Mouse (Mus musculus) adrenal gland, postnatal 14 days (tissue): Measurements from ENCODE around the gene Otub1. TPM values are rescaled to one million over a fixed set of nuclear protein-coding genes. Genes with fewer than 3 reads are reported as not detected.

Experiments used
- DNase-seq: peaks from one replicate; pipeline ENCODE4 v3.0.0; 2021; ENCODE audit warnings: mixed read lengths
- total RNA-seq: library from RNA; stranded (reverse); gene quantifications from 2 replicates; pipeline ENCODE4 v1.2.3, GENCODE M21; 2021

Otub1 gene
- total RNA-seq, 1 experiment from 2014 or later, result 103 TPM

DNA sequence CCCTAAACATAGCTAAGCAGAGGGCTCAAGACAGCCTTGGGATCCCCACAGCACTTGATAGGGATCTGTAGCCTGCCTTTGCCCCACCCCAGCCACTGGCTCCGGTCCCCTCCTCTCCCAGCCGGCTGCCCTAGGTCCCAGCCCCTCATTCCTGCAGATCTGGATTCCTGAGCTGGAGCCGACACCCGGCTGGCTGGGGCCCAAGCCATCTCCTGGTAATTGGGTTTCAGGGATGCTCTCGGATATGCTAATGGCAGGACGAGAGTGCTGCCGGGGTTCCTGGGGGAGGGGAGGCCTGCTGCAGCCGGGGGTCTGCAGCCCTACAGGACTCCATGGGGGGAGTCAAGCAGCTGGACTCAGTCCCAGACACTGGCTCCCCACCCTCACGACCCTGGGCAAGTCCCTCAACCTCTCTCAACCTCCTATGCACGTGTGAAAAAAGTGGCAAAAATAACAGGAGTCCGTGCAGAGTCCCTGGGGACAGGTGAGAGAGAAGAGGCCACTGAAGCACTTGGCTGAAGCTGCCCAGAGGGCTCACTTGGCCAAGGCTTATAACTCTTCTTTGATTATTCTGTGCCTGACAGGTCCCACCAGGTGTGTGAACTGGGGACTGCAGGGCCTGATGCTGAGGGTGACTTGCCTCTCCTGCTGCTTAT lies 29.9 kb downstream of the Otub1 start:
- no peak for DNase-seq

DNA sequence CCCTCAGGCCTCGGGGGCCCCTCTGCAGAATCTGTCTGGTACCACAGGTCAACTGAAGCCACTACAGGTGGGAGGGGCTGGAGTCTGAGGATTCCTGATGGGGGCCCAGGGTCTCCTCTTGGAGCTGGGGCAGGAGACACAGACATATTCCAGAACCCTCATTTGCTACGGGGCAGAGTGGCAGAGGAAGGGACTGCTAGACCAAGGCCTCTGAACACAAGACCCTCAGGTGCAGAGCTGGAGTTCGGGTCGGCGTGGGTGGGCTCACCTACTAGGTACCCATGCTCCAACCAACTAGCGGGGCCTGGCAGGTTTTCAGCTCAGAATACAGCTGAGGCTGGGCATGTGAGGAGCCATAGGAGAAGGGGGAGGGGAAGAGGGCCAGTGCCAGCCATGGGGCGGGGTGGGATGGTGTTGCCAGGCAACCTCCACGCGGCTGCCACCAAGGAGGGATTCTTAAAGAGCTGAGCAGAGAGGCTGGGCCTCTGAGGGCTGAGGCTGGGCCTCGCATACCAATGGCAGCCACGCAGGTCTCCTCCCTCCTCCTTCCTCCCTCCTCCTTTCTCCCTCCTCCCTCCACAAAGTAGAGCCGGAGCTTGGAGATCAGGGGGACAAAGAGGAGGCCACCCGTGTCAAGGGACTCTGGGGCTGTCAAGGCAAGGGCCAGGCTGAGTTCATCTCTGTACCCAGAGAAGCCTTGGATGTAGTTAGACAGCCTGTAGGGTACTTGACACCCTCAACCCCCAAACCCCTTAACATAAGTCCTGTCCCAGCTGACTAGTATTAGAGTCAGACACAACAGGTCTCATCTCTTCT lies 33.9 kb downstream of the Otub1 start:
- no peak for DNase-seq

DNA sequence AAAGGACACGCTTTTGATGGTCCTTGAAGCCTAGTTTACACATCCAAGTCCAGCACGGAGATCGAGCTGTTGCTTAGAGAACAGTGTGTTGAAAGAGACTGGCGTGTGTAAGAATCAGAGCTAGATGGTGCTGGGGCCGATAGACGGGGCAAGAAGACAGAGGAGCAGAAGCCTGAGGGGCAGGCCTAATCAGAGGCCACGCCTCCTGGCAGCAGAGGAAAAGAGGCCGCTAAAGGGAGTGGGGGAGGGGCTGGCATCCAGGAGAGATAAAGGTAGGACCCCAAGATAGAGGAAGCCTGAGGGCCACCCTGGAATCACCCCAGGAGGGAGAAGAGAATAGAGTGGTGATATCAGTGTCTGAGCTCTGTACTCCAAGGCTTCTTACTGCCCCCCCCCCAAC lies 34.7 kb downstream of the Otub1 start:
- peak; percentile 26 for DNase-seq

DNA sequence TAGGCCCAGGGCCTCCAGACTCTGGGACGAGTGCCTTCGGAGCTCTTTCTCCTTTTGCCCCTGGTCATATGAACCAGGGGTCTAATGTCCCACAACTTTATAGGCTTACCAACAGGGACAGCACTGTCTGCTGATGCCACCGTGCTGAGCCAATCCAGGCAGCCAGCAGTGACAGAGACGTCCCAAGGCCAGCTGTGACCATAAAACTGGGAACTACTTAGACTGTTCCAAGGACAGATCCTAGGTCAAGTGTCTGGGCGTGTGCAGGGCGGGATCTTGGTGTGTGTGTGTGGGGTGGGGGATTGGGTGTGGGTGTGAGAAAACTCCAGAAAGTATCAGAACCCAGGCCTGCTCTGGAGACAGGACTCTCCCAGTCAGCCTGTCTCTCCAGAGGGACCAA lies 35.2 kb downstream of the Otub1 start:
- peak; percentile 38 for DNase-seq

DNA sequence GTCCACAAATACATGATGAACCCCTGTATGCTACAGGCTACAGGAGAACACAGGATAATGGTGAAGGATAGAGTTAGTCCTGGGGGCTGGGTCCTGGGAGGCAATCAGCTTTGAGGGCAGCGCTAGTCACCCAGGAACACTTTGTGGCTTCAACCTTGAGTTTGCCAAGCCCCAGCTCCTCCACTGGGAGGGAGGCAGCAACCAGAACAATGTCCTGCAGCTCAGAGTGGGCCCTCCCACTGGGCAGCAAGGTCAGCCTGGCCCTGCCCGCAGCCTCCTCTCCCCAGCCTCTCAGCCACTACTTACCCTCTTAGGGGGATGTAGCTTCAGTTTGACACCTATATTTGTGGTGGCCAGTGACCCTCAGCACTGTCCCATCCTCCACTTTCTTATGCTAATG lies 37.7 kb downstream of the Otub1 start:
- DNase-seq, result no peak

DNA sequence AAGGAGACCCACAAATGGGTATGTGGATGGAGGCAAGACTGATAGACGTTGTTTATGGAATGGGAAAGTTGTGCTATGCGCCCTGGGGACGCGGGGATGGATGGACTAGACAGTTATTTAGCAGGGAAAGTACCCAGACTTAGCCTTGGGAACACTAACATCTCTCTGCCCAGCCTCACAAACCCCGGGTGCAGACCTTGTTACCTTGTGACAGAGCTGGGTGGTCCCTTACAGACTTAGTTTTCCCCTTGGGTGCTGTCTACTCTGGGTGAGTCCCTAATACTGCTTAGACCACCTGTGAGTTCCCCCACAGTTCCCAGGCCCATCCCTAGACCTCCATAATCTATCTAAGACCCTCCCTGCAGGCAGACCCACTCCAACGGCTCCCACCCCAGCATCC lies 39.3 kb downstream of the Otub1 start:
- DNase-seq, result no peak

DNA sequence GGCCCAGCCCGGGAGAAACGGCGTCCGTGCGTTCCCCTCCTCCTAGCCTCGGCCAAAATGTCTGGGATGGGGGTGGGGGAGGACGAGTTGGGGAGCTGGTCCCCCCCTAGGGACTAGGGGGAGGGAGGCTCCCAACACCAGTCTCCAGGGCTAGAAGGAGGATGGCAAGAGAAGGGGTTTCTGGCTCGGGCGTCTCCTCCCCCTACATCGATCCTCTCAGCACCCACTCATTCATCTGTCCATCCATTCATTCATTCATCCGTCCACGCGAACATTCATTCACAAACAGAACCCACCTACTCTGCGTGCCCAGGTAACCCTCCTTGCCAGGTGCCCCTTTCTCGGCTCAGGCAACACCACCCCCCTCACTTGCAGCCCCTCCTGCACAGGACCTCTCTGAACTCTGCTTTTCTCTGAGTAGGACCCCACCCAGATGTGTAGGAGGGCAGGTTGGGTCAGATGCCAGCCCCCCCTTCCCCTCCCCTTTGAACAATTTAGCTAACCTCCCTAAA lies 39.9 kb downstream of the Otub1 start:
- DNase-seq, result no peak

DNA sequence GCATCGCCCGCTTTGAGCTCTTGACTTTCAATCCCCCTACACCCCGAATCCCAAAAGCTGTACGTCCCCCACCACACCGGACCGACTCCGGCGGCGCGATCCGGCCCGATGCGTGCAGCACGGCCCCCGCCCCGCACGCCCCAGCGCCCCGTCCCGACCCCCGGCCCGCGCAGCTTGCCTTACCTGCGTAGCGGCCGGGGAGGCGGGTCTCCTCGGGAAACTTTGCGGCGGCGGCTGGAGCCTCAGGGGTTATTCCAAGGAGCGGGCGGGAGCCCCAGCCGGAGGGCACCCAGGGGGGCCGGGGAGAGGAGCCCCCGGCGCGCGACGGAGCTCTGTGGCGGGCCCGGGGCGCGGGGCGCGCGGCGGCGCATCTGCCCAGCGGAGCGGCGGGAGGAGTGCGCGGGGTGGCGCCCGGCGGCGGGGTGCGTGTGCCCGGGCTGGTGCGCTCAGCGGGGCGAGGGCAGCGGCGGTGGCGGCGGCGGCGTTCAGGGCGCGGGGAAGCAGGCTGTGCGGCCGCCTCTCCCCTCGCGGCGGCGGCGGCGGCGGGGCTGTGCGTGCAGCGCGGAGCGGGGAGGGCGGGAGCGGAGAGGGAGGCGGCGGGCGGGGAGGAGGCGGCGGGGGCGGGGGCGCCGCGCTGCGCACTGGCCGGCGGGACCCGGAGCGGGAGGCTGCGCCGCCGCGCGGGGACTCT lies 40.5 kb downstream of the Otub1 start:
- peak; percentile 59 for DNase-seq

DNA sequence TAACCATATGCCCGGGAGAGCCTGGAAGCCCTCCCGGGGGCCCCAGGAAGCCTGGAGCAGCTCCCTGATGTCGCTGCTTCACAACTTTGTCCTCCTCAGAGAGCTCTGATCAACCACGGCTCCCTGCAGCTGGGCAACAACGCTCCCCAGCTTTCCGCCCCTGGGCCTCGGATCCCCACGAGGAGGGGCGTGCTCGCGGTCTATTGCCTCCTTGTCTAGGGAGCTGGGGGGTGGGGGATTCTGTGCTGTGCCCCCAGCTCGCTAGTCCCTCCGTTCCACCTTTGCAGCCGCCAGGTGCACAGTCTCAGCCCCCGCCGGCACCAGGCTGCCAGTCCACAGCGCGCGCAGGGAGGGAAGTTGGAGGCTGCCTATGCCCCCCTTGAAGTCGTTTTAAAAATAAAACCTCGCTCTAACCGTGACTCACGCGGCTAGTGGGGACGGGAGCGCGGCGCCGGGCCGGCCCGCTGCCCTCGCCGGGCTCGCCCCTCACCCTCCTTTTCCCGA lies 41.2 kb downstream of the Otub1 start:
- peak; percentile 37 for DNase-seq

DNA sequence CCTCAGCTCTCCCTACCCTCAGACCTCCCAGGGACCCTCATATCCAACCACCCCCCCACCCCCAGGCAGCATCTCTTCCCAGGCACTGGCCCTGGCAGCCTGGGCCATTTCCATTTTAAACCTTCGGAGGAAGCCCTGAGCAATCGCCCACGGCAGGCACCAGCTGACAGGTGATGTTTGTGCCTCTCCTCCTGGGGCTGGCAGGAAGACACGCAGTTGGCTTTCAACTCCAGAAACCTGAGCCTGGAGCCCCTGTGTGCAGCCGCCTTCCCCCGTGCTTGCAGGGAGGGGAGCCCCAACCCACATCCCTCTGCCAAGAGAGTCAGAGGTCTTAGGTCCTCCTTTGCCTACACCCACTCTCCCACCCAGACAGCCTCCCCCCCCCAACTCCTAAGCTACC lies 41.9 kb downstream of the Otub1 start:
- DNase-seq, result no peak

DNA sequence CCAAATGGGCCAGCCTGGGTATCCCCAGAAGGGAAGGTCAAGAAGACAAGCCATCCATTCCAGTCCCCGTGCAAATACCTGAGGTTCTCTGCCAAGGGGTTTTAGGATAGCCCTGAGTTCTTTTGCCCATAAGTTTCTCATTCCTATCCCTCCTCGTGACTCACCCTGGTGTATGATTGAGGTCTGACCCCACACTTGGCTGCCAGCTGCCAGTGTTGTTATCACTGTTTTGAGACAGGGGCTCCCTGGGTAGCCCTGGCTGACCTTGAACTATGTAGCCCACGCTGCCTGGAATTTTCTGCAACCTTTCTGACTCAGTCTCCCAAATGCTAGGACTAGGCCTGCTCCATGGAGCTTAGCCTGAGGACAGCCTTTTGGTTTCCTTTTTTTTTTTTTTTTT lies 45.1 kb downstream of the Otub1 start:
- no peak for DNase-seq

DNA sequence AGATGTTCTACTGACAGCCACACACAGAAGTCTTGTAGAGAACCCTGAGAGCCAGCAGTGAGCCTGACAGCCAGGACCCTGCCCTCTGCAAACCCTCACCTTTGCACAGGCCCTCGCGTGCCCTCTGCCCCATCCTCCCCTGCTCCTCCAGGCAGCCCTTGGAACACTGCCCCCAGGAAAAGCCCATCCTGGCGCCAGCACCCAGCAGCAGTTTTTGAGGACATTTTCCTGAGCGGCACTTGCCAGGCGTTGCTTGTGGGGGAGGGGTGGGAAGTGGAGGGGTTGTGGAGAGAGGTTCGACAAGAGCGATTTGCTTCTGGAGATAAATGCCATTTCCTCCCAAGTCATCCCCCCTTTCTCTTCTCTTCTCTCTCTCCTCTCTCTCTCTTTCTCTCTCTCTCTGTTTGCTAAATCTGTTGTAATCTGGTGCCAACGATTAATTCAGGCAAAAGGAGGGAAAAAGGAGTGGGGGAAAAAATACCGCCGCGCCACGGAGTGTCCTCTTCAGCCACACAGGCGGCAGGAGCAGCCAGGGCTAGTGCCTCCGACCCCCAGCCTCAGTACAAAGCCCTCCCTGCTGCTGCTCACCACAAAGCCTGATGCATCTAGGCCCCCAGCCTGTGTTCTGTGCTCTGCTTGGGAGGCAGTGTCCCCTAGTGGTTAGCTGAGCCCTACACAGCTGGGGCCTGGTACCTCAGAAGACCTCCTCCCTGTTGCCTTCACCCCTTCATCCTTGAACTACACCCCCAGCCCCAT lies 45.8 kb downstream of the Otub1 start:
- peak; percentile 40 for DNase-seq

DNA sequence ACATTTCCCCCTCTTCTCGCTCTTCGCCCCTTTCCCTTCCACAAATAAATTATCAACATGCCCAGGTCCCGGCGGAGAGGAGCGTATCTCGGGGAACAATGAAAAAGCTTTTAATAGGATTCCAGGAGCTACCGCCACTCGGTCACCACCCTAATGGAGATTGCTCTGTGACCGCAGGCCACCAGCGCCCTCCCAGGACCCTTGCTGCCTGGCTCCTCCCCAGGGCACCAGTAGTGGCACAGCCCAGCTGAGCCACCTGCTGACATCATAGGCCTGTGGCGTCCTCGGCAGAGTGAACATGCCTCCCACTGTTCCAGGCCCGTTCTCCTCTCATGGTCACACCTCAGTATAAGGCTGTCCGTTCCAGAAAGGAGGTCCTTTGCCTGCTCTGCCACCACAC lies 48.4 kb downstream of the Otub1 start:
- no peak for DNase-seq

DNA sequence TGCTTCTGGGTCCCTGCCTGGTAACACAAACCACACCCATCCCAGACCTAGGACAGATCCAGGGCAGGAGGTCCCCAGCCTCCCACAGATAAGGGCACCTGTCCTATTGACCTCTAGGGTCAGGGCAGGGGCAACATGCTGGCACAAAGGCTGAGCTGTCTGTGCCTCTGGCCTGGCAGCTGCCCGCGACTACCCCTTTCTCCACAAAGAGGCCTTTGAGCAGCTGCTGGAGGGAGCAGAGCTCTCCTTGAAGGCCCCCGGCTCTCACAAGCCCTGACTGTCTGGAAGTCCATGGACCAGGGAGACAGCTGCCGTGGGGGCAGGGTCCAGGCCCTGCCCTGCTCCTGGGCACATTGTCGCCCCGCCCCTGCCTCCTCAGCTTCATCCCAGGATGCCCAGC lies 50.9 kb downstream of the Otub1 start:
- no peak for DNase-seq

DNA sequence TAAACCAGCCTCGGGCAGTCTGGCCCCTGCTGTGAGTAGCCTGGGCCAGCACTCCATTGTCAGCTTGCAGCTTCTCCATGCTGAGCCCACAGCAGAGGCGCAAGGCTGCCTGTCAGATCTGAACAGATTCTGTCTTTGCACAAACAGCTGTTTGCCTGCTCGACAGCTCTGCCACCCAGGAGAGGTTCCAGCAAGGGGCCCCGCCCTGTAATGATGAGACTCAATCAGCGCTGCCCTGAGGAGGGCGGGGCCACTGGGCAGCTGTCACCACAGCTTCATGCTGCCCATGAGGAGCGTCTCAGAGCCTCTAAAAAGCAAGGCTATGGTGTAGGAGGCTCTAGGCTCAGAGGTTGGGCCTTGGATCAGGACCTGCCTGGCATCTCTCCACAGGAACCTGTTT lies 52.9 kb downstream of the Otub1 start:
- DNase-seq, result peak; percentile 43

DNA sequence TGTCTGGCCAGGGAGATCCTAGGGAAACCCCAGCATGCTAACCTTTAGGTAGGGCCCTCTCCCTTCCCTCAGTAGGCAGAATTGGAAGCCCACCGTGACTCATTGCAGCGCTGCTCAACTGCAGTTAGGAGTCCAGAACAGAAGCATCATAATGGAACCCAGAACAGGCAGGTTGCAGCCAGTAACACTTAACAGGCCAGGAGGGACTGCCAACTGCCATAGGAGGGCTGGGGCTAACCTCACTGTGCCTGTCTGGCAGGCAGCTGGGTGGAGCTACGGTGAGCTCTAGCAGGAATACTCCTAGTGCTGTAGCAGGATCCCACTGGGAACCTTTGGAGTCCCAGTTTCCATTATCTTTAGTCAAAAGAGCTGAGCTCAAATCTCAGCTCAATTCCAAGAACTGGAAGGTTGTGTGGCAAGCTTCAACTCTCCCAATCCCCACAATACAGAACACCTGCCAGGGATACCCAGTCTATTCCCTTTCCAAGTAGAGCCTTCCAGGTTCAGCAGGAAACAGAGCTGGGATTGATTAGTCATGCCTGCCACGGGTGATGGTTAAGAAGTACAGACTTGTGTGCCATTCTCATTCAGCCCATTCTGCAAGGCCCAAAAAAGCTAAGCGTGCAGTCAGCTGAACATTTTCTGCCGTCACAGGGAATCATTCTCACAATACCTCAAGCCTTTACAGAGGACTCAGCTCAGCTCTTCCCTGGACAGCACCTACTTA lies 54.0 kb downstream of the Otub1 start:
- DNase-seq, result no peak

DNA sequence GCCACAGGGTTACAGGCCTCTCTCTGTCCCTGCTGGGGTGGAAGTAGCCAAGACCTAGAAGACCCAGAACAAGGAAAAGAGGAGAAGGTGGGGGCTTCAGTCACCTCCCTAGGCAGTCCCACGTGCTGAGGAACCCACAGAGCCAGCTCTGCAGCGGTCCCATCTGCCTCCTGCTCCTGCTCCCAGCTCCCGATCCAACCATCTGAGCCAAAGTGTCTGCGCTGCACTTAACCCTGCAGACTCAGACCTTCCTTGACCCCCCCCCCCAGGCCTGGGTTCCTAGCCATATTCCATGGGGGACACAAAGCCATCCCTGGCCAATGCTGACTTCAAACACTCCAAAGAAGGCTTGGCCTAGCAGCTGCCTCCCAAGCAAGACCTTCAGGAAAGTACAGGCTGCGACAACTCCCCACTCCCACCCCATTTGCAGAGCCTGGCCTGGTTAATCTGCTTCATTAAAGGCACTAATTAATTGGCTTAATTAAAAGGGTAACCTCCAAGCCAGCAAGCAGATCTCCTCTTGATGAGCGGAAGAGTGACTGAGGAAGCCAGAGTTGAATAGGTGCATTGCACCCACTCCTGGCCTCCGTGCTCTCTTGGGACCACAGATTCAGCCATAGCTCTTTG lies 54.7 kb downstream of the Otub1 start:
- DNase-seq, result no peak

DNA sequence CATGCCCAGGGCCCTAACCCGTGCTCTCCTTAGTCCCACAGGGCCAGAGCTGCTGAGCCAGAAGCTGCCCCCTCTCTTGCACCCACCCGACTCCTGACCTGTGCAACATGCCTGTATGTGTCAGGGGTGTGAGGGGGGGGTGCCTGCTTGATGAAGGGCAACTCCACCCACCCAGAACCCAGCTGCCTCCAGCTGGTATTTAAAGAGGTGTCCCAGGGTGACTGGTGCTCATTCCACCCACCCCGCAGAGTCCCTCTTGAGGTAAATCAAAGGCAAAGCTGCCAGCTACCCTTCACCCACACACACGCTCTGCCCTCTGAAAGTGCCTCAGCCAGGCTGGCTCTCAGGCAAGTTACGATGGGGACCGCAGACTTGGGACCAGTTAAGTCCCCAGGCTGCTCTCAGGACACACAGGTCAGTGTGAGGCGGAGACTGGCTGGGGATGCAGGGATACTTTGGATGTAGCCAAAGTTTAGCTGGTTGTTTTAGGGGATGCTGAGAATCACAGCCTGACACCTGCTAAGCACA lies 56.9 kb downstream of the Otub1 start:
- peak; percentile 34 for DNase-seq

DNA sequence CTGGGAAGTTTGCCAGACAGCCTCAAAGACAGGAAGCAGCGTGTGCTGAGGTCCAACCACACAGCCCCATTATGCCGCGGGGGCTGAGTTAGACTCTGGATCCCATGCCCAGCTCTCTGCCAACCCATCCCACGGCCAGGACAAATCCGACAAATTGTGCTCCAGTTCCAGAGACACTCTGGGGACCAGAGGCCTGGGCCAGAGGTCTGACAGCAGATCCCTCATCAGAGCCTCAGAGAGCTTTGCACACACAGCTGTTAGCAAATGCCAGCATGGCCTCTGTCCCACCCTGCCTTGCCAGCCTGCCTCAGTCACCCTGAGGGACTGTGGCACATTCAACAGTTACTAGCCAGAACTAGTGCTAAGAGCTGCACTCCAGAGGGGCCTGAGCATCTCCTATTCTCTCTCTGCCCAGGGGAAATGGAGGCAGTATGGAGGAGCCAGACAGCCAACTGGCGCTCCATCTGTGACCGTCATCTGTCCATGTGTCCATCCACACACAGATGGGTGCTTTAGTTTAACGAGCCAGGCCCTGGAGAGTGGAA lies 57.5 kb downstream of the Otub1 start:
- DNase-seq, result peak; percentile 38
